Mouse (Mus musculus) right cerebral cortex, postnatal 25 days (tissue): ENCODE results near the gene Wdr73.
A peak's percentile ranks its signal among the peaks of the same experiment; 100 is the strongest.

Experiments
- DNase-seq: peaks from one replicate; pipeline ENCODE4 v3.0.0; 2022

Gene Wdr73

DNA sequence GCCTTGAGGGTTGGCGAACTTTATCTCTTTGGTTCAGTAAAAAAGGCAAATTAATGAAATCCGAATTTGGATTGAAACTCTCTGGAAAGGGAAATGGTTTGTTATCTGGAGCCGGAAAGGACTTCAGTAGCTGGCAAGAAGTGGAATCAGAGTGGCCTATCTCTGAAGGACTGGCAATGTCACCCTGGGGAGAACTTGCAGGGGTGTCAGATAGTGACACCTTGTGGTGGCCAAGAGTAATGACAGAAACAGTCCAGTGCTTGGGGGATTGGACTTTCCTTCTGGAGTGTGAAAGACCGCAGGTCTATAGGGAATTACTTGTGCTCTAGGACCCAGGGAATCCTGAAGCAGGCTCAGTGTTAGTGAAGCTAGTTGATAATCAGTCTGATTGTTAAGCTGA, 51.4 kb downstream of the Wdr73 start:
- peak; percentile 35 for DNase-seq

DNA sequence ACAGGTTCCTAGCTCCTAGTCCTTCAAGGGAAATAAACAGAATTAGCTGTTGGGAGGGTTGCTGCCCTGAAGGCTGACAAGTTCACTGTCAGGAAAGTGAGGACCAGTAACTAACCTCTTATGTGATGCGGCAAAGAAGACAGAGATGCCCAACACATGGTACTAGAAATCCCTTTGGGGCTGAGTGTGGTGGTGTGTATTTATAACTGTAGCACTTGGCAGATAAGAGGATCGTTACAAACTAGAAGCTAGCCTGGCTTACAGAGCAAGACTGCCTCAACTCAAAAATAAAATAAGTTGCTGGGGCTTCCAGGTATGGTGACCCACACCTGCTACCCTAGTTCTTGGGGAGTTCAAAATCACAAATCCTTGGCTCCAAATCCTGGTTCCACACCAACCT, 51.8 kb downstream of the Wdr73 start:
- DNase-seq: no peak

DNA sequence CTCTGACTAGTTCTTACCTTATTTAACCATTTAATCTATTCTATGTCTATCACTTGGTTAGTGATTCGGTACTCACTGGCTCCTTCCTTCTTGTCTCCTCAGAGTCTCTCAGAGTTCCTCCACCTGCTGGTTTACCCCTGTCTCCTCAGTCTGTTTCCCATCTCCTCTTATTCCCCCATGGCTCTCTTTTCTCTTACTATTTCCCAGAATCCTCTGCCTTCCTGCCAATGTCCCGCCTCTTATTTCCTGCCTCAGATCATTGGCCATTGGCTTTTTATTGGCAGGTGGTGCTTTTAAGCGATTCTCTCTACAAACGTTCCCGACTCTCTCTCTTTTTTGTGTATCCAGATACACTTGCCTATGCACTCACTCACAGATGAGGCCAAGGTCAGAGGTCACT, 54.4 kb downstream of the Wdr73 start:
- no peak for DNase-seq

DNA sequence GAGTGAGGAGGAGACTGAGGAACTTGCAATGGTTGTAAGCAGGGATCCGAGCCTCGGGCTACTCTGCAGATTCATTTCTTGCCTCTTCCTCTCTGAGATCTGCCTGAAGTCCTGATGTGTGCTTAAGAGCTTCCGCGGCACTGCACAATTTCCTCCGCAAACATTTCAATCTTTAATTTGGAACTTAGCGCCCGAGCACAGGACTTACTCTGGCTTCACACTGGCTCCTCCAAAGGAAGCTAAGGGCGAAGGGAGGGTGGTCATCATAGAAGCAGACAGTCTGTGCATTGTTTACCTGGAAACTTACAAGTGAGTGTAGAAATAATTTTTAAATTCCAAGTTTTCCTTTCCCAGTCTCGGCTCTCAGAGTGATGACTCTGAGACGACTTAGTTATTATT, 54.8 kb downstream of the Wdr73 start:
- DNase-seq: no peak

- DNase-seq: no peak
Measured at GRCm38 (mm10) chr7:80845621-80846279, 55.3 kb downstream of the Wdr73 start.

DNA sequence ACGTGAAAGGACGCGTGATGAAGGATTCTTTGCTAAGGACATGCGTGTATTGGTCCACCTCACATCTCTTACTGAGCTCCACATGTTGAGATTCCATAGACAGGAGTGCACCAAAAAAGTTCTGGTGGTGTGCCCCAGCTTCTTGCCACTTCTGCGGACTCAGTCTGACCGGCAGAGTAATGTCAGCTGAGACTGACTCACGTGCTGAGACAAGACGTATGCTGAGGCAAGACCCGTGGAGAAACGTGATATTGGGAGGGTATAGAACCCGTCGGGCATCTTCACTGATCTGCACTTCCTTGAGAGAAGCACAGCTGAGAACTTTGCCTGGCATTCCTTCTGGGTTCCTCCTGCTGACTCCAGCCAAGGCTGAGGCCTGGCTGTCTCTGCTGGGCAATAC, 56.4 kb downstream of the Wdr73 start:
- DNase-seq: no peak

GRCm38 (mm10) chr7:80843910-80844640, 57.0 kb downstream of the Wdr73 start:
- no peak for DNase-seq

DNA sequence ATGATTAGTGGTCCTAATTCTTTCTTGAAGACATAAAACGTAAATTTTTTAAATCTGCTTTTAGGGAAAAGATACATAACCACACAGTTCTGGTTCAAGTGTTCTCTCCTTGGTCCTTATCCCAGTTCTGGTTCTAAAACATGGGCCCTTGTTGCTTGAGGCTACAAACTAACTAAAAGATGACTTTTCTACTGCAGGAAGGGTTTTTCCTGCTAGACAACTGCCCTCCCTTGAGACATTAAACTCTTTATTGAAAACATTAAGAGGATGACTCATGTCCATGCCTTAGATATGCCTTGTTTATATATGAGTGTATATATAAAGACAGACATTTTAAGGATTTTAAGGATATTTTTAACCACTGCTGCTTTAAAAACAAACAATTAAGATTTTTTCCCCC, 57.9 kb downstream of the Wdr73 start:
- DNase-seq: no peak

GRCm38 (mm10) chr7:80842132-80842531, 58.9 kb downstream of the Wdr73 start:
- no peak for DNase-seq

- DNase-seq: no peak
Measured at GRCm38 (mm10) chr7:80840937-80841336, 60.1 kb downstream of the Wdr73 start.
